ENCODE assay signal across 15 mouse cellular contexts in genomic region chr19:25436789-25437650, GRCm38 (mm10).
DNase-seq lines count a peak whose midpoint lies in the region; ATAC-seq and TF ChIP-seq lines count a peak whose summit lies in the region.
"Had no signal": no experiment of that assay in that cellular context is flagged by ENCODE, and none has a peak within 500 bp of the region (broad histone marks: within the 10 kb centered on the region; RNA-seq: fewer than 3 reads in every experiment).

No protein-coding gene starts in this region.

- ATAC-seq in heart, embryonic 16.5 days (replicated peaks; ENCODE audit: extremely low read depth, insufficient read depth, low FRiP score): no peak
- ATAC-seq in liver, embryonic 12.5 days: no peak
- ATAC-seq in embryonic facial prominence, embryonic 15.5 days (ENCODE audit: insufficient number of reproducible peaks, low FRiP score, low TSS enrichment, low read depth): peak; percentile 26; the same call in 1 of the 2 replicates
- ATAC-seq in limb, embryonic 15.5 days (ENCODE audit: insufficient number of reproducible peaks, low FRiP score, low TSS enrichment, low read depth): no peak
- ATAC-seq: forebrain, embryonic 16.5 days had no signal

- no peak for DNase-seq in heart, postnatal 25 days (ENCODE audit: low spot score)
- peak; percentile 43 for DNase-seq in liver, adult 2 months (ENCODE audit: extremely low read depth, low read depth, low spot score)
- DNase-seq in urinary bladder, postnatal 36 days (ENCODE audit: low spot score in 2 of 2): no peak
- DNase-seq: adrenal gland, adult 2 months; cerebellum, postnatal 25 days; gastrocnemius, postnatal 36 days; retina, postnatal 1 day had no signal

- no peaks in the 10 kb centered on the region for H3K27me3 ChIP-seq in heart, embryonic 16.5 days (ENCODE audit: control insufficient read depth, insufficient read depth, low read length)
- H3K27me3 ChIP-seq in liver, adult 2 months (ENCODE audit: control insufficient read depth, insufficient read depth, low read length): no peaks in the 10 kb centered on the region
- peaks cover 6% of the 10 kb centered on the region; the same call in 1 of the 2 replicates for H3K27me3 ChIP-seq in liver, embryonic 12.5 days (replicated peaks)
- H3K27me3 ChIP-seq in embryonic facial prominence, embryonic 15.5 days: no peaks in the 10 kb centered on the region
- no peaks in the 10 kb centered on the region for H3K27me3 ChIP-seq in limb, embryonic 15.5 days
- H3K27me3 ChIP-seq: hindbrain, embryonic 15.5 days; neural tube, embryonic 12.5 days had no signal

- WGBS in heart, embryonic 16.5 days: 80% methylated on average over 20 of the region's 20 CpGs
- WGBS in liver, adult 2 months: 72% methylated on average over 20 of the region's 20 CpGs
- 64% methylated on average over 20 of the region's 20 CpGs for WGBS in liver, embryonic 12.5 days (ENCODE audit: insufficient replicate concordance)
- 76% methylated on average over 20 of the region's 20 CpGs for WGBS in embryonic facial prominence, embryonic 15.5 days
- WGBS in limb, embryonic 15.5 days: 68% methylated on average over 20 of the region's 20 CpGs

- H3K4me1 ChIP-seq in heart, embryonic 16.5 days (ENCODE audit: control insufficient read depth, insufficient read depth, low read length): no peaks in the 10 kb centered on the region
- no peaks in the 10 kb centered on the region; the same call in 1 of the 2 replicates for H3K4me1 ChIP-seq in liver, adult 2 months (ENCODE audit: control insufficient read depth, insufficient read depth, low read length)
- 0 out of 2 replicates have a peak, but pooled peaks cover 5% of the 10 kb centered on the region for H3K4me1 ChIP-seq in liver, embryonic 12.5 days
- peaks cover 19% of the 10 kb centered on the region for H3K4me1 ChIP-seq in embryonic facial prominence, embryonic 15.5 days
- H3K4me1 ChIP-seq in limb, embryonic 15.5 days: peaks cover 28% of the 10 kb centered on the region
- H3K4me1 ChIP-seq: hindbrain, embryonic 15.5 days had no signal

- peak overlapping the region; percentile 33; the same call in 1 of the 2 replicates for H3K27ac ChIP-seq in heart, embryonic 16.5 days (ENCODE audit: low read length)
- no peak overlapping the region; the same call in 1 of the 2 replicates for H3K27ac ChIP-seq in liver, adult 2 months (replicated peaks; ENCODE audit: insufficient read depth, low read depth, low read length)
- H3K27ac ChIP-seq in liver, embryonic 12.5 days: no peak overlapping the region
- no peak overlapping the region for H3K27ac ChIP-seq in embryonic facial prominence, embryonic 15.5 days (replicated peaks)
- peak overlapping the region; percentile 34; the same call in 1 of the 2 replicates for H3K27ac ChIP-seq in limb, embryonic 15.5 days
- H3K27ac ChIP-seq: hindbrain, embryonic 15.5 days; lung, embryonic 15.5 days; neural tube, embryonic 12.5 days had no signal

- peaks cover 22% of the 10 kb centered on the region for H3K36me3 ChIP-seq in heart, embryonic 16.5 days (ENCODE audit: control insufficient read depth, insufficient read depth)
- H3K36me3 ChIP-seq in liver, adult 2 months (ENCODE audit: control insufficient read depth, insufficient read depth, low read length): peaks cover 28% of the 10 kb centered on the region
- H3K36me3 ChIP-seq in liver, embryonic 12.5 days: no peaks in the 10 kb centered on the region
- no peaks in the 10 kb centered on the region; the same call in 1 of the 2 replicates for H3K36me3 ChIP-seq in embryonic facial prominence, embryonic 15.5 days
- H3K36me3 ChIP-seq in limb, embryonic 15.5 days: peaks cover 12% of the 10 kb centered on the region; the same call in 1 of the 2 replicates
- H3K36me3 ChIP-seq: hindbrain, embryonic 15.5 days had no signal

- H3K79me2 ChIP-seq in liver, adult 2 months (ENCODE audit: control insufficient read depth, insufficient read depth, low read length): no peaks in the 10 kb centered on the region

- TF ChIP-seq POLR2A in liver, adult 2 months (IDR thresholded peaks at IDR 0.05; ENCODE audit: extremely low read depth, insufficient read depth, low read length): no peak

- no peak overlapping the region for H3K4me2 ChIP-seq in heart, embryonic 16.5 days (ENCODE audit: low read depth, low read length)
- no peak overlapping the region for H3K4me2 ChIP-seq in liver, embryonic 12.5 days
- no peak overlapping the region for H3K4me2 ChIP-seq in embryonic facial prominence, embryonic 15.5 days (replicated peaks)
- no peak overlapping the region for H3K4me2 ChIP-seq in limb, embryonic 15.5 days
- H3K4me2 ChIP-seq: hindbrain, embryonic 15.5 days; lung, embryonic 15.5 days; neural tube, embryonic 12.5 days had no signal

- 0 out of 2 replicates have a peak, but pooled peaks have one; percentile 28 for TF ChIP-seq CTCF in liver, adult 2 months (IDR thresholded peaks at IDR 0.05; ENCODE audit: low read depth, low read length)

- H3K9ac ChIP-seq in heart, embryonic 16.5 days (ENCODE audit: low read length): no peak overlapping the region
- no peak overlapping the region for H3K9ac ChIP-seq in liver, adult 2 months (ENCODE audit: low read depth, low read length)
- no peak overlapping the region for H3K9ac ChIP-seq in liver, embryonic 12.5 days
- H3K9ac ChIP-seq in embryonic facial prominence, embryonic 15.5 days: no peak overlapping the region
- no peak overlapping the region for H3K9ac ChIP-seq in limb, embryonic 15.5 days
- H3K9ac ChIP-seq: hindbrain, embryonic 15.5 days; lung, embryonic 15.5 days; neural tube, embryonic 12.5 days had no signal

- no peaks in the 10 kb centered on the region for H3K9me3 ChIP-seq in heart, embryonic 16.5 days (replicated peaks; ENCODE audit: control insufficient read depth, low read length)
- H3K9me3 ChIP-seq in liver, embryonic 12.5 days (replicated peaks): no peaks in the 10 kb centered on the region
- no peaks in the 10 kb centered on the region for H3K9me3 ChIP-seq in embryonic facial prominence, embryonic 15.5 days (replicated peaks)
- no peaks in the 10 kb centered on the region for H3K9me3 ChIP-seq in limb, embryonic 15.5 days
- H3K9me3 ChIP-seq: hindbrain, embryonic 15.5 days; lung, embryonic 15.5 days; neural tube, embryonic 12.5 days had no signal

- intact Hi-C loops in heart, postnatal 25 days (cut with DNase I): no loop called here

- no peak overlapping the region for H3K4me3 ChIP-seq in heart, embryonic 16.5 days (ENCODE audit: low read length)
- H3K4me3 ChIP-seq in liver, adult 2 months (ENCODE audit: insufficient read depth, low read depth, low read length): no peak overlapping the region
- no peak overlapping the region for H3K4me3 ChIP-seq in liver, embryonic 12.5 days
- H3K4me3 ChIP-seq in embryonic facial prominence, embryonic 15.5 days (replicated peaks): no peak overlapping the region
- H3K4me3 ChIP-seq in limb, embryonic 15.5 days: no peak overlapping the region
- H3K4me3 ChIP-seq: hindbrain, embryonic 15.5 days; lung, embryonic 15.5 days; neural tube, embryonic 12.5 days had no signal

Comparison
In these comparisons a context has a peak if more than half of its experiments do, and no peak if none do; other contexts are left out.
1. H3K27ac ChIP-seq: peak in heart, embryonic 16.5 days (single experiment) and limb, embryonic 15.5 days (single experiment); none in liver, adult 2 months (single experiment), liver, embryonic 12.5 days (single experiment) and embryonic facial prominence, embryonic 15.5 days (single experiment).